33 mouse cellular contexts compared by ENCODE assay signal in the genomic region with DNA sequence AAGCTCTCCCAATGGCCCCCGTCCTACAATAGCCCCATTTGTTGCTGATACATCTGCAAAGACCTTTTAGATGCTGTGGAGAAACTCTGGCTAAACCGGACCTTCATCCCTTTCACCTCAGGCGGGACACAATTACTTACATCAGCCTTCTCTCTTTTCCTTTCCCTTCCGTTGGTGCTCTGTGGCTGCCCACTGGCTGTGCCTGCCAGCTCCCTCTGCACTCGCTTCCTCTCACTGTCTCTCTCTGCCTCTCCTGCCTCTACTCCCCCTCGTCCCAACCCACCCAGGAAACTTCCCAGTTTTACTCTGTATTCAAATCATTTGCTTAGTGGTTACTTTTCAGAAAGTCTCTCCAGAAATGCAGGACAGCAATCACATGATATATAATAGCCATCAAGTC. TPM values are rescaled to one million over a fixed set of nuclear protein-coding genes. Genes with fewer than 3 reads are reported as not detected.
DNase-seq lines count a peak whose midpoint lies in the region; ATAC-seq lines count a peak whose summit lies in the region.
"Had no signal": no experiment of that assay in that cellular context is flagged by ENCODE, and none has a peak within 500 bp of the region (broad histone marks: within the 10 kb centered on the region; RNA-seq: fewer than 3 reads in every experiment).

No protein-coding gene starts in this region.

- H3K27me3 ChIP-seq in neural tube, embryonic 15.5 days (replicated peaks): 0 out of 2 replicates have a peak, but pooled peaks cover 2% of the 10 kb centered on the region
- H3K27me3 ChIP-seq: forebrain, embryonic 12.5 days had no signal

- H3K27ac ChIP-seq in neural tube, embryonic 15.5 days (replicated peaks): no peak overlapping the region
- H3K27ac ChIP-seq: forebrain, embryonic 12.5 days; gastrocnemius, adult 2 months; heart, adult 2 months; hindbrain, embryonic 14.5 days; hindbrain, postnatal 0 days had no signal

- no peaks in the 10 kb centered on the region for H3K36me3 ChIP-seq in neural tube, embryonic 15.5 days
- H3K36me3 ChIP-seq: forebrain, embryonic 12.5 days had no signal

- WGBS in neural tube, embryonic 15.5 days: 37% methylated on average over 6 of the region's 6 CpGs

- no peak overlapping the region for H3K9ac ChIP-seq in neural tube, embryonic 15.5 days (replicated peaks)
- H3K9ac ChIP-seq: forebrain, embryonic 12.5 days; forebrain, postnatal 0 days; hindbrain, embryonic 14.5 days had no signal

- H3K4me2 ChIP-seq in neural tube, embryonic 15.5 days: no peak overlapping the region
- H3K4me2 ChIP-seq: forebrain, embryonic 12.5 days; heart, embryonic 11.5 days; hindbrain, embryonic 14.5 days had no signal

- no peak for ATAC-seq in neural tube, embryonic 15.5 days (ENCODE audit: low FRiP score)
- ATAC-seq in granulocyte monocyte progenitor cell, adult 5-6 weeks (replicated peaks; ENCODE audit: poor library complexity, severe bottlenecking): peak; percentile 60
- ATAC-seq: CD4-positive, CD25-positive, alpha-beta regulatory T cell, adult 4 months; forebrain, postnatal 0 days; hindbrain, postnatal 0 days; inflammation-experienced regulatory T-cells, adult 6 months; intestine, embryonic 16.5 days had no signal

- H3K4me1 ChIP-seq in neural tube, embryonic 15.5 days: no peaks in the 10 kb centered on the region
- H3K4me1 ChIP-seq: forebrain, embryonic 12.5 days had no signal

- H3K9me3 ChIP-seq in neural tube, embryonic 15.5 days (replicated peaks): no peaks in the 10 kb centered on the region
- H3K9me3 ChIP-seq: forebrain, embryonic 12.5 days had no signal

- no peak overlapping the region for H3K4me3 ChIP-seq in neural tube, embryonic 15.5 days (replicated peaks)
- H3K4me3 ChIP-seq: forebrain, embryonic 12.5 days; gastrocnemius, adult 2 months; heart, adult 2 months had no signal

- peak; percentile 89 for DNase-seq in heart, adult 11 months
- DNase-seq in heart, postnatal 4 days: no peak
- peak; percentile 11 for DNase-seq in neural tube, embryonic 10.5 days (ENCODE audit: extremely low spot score, low spot score)
- no peak for DNase-seq in lung, postnatal 36 days
- DNase-seq: adrenal gland, adult 2 months; adrenal gland, postnatal 14 days; cerebellum, adult 11 months; cerebellum, adult 8-10 months; cerebellum, postnatal 10 days; cerebellum, postnatal 36 days; embryo, embryonic 11 days; forebrain, postnatal 0 days; gastrocnemius, adult 2 months; gastrocnemius, postnatal 14 days; heart, adult 2 months; heart, postnatal 36 days had no signal

RNA-seq across cellular contexts. Expression of gene Erich4, which starts 5.6 kb away (rescaled TPM):
- total RNA-seq in heart, postnatal 4 days (2021): not detected
- 0.20 TPM in 1 of 2 replicates, not detected in the other for polyA plus RNA-seq in neural tube, embryonic 15.5 days (2015; fragmentation: Nextera tagmentation; extraction: Ambion mirVana)
- not detected in 2 replicates for total RNA-seq in granulocyte monocyte progenitor cell, adult 5-6 weeks (2014; fragmentation: Nextera tagmentation)
- total RNA-seq in granulocyte monocyte progenitor cell, adult 5-6 weeks (2017): not detected in 2 replicates
- total RNA-seq: adrenal gland, adult 2 months; adrenal gland, postnatal 14 days; forebrain, postnatal 0 days; gastrocnemius, adult 2 months; gastrocnemius, postnatal 14 days; gastrocnemius, postnatal 4 days; hindbrain, postnatal 0 days; MEL had no signal
- polyA plus RNA-seq: adrenal gland, adult 2 months; C2C12; CD4-positive, CD25-positive, alpha-beta regulatory T cell, adult 4 months; cortical plate, adult 2 months; embryonic facial prominence, embryonic 11.5 days; embryonic facial prominence, embryonic 14.5 days; forebrain, embryonic 12.5 days; forebrain, postnatal 0 days; heart, adult 2 months; heart, embryonic 11.5 days; heart, embryonic 14.5 days; hindbrain, embryonic 11.5 days; hindbrain, embryonic 14.5 days; hindbrain, postnatal 0 days; inflammation-experienced regulatory T-cells, adult 6 months had no signal

RNA-seq across cellular contexts. Expression of gene Dmac2, which starts 9.2 kb away (rescaled TPM):
- 10 to 100 TPM; 46.1 to 49.5 TPM for total RNA-seq in heart, postnatal 4 days (2021)
- polyA plus RNA-seq in neural tube, embryonic 15.5 days (2015; fragmentation: Nextera tagmentation; extraction: Ambion mirVana): 48.2 and 49.5 TPM in 2 replicates
- total RNA-seq in granulocyte monocyte progenitor cell, adult 5-6 weeks (2014; fragmentation: Nextera tagmentation): 36.0 and 41.9 TPM in 2 replicates
- 35.6 and 39.0 TPM in 2 replicates for total RNA-seq in granulocyte monocyte progenitor cell, adult 5-6 weeks (2017)

RNA-seq across cellular contexts. Expression of gene B3gnt8, which starts 16.4 kb away (rescaled TPM):
- total RNA-seq in heart, postnatal 4 days (2021): 1 to 10 TPM; 2.2 to 3.0 TPM
- 1.8 and 5.3 TPM in 2 replicates for polyA plus RNA-seq in neural tube, embryonic 15.5 days (2015; fragmentation: Nextera tagmentation; extraction: Ambion mirVana)
- total RNA-seq in granulocyte monocyte progenitor cell, adult 5-6 weeks (2014; fragmentation: Nextera tagmentation): 18.7 and 26.1 TPM in 2 replicates
- total RNA-seq in granulocyte monocyte progenitor cell, adult 5-6 weeks (2017): 14.6 and 22.9 TPM in 2 replicates

RNA-seq across cellular contexts. Expression of gene Bckdha, which starts 48.7 kb away (rescaled TPM):
- total RNA-seq in heart, postnatal 4 days (2021): 10 to 100 TPM; 46.7 to 59.4 TPM
- polyA plus RNA-seq in neural tube, embryonic 15.5 days (2015; fragmentation: Nextera tagmentation; extraction: Ambion mirVana): 39.6 and 49.5 TPM in 2 replicates
- total RNA-seq in granulocyte monocyte progenitor cell, adult 5-6 weeks (2014; fragmentation: Nextera tagmentation): 42.3 and 76.3 TPM in 2 replicates
- total RNA-seq in granulocyte monocyte progenitor cell, adult 5-6 weeks (2017): 59.8 and 64.6 TPM in 2 replicates

RNA-seq across cellular contexts. Expression of gene Exosc5, which starts 48.9 kb away (rescaled TPM):
- 10 to 100 TPM; 18.8 to 19.6 TPM for total RNA-seq in heart, postnatal 4 days (2021)
- 36.8 and 55.4 TPM in 2 replicates for polyA plus RNA-seq in neural tube, embryonic 15.5 days (2015; fragmentation: Nextera tagmentation; extraction: Ambion mirVana)
- 84.1 and 154 TPM in 2 replicates for total RNA-seq in granulocyte monocyte progenitor cell, adult 5-6 weeks (2014; fragmentation: Nextera tagmentation)
- total RNA-seq in granulocyte monocyte progenitor cell, adult 5-6 weeks (2017): 73.1 and 81.3 TPM in 2 replicates

Comparison
In these comparisons a context has a peak if more than half of its experiments do, and no peak if none do; other contexts are left out.
1. DNase-seq: peak in heart, adult 11 months (single experiment) and neural tube, embryonic 10.5 days (single experiment); none in heart, postnatal 4 days (single experiment) and lung, postnatal 36 days (single experiment).